Mouse (Mus musculus): Measurements from ENCODE around the gene St6galnac4. TPM values are rescaled to one million over a fixed set of nuclear protein-coding genes. Genes with fewer than 3 reads are reported as not detected.

The St6galnac4 gene
- total RNA-seq (2021) = 10 to 100 TPM; 40.6 TPM
- long read RNA-seq, experiment 1, transcript St6galnac4-204 (5 exons, 2,826 nt) = major isoform, 31 of 59 reads
- long read RNA-seq, experiment 1, transcript St6galnac4-201 (6 exons, 3,626 nt) = minor isoform, 11 of 59 reads
- long read RNA-seq, experiment 1, partial matches to known transcripts = 5 of 59 reads
- long read RNA-seq, experiment 1, other reads (novel, unspliced or antisense) = 11 of 59 reads
- long read RNA-seq, experiment 2, transcript St6galnac4-201 (6 exons, 3,626 nt) = minor isoform, 13 of 54 reads
- long read RNA-seq, experiment 2, transcript St6galnac4-204 (5 exons, 2,826 nt) = major isoform, 28 of 54 reads
- long read RNA-seq, experiment 2, partial matches to known transcripts = 1 of 54 reads
- long read RNA-seq, experiment 2, other reads (novel, unspliced or antisense) = 12 of 54 reads

GRCm38 (mm10) chr2:32586871-32587351, at the start of gene St6galnac4:
Gene St6galnac4, plus strand, starts transcription at chr2:32587095.
- DNase-seq (ENCODE audit: low spot score in 2 of 2) = peak; percentile 86 to 91

DNA sequence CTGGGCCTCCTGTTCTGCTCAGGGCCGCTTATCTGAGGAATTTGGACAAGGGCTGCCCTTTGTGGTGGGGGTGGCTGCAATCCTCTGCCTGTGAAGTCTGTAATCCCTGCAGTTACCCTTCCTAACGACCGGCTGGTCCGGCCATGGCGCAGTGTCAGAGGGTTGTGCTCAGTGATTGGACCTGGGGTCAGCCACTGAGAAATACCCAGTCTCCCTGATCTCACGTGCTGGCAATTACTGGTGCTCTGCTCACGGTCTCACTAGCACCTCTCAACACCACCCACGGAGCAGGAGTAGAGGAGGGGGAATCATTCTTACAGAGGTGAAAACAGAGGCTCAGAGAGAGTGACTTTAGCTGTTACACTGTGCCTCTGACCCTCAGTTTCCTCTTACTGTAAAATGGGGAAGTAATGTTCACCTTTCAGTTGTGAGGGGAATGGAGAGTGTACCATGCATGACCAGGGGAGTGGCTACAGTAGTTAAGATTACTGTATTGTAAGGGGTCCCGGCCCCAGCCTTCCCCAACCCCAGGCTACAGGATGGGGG, 49.5 kb upstream of the St6galnac4 start:
- no peak for DNase-seq (ENCODE audit: low spot score in 2 of 2)

DNA sequence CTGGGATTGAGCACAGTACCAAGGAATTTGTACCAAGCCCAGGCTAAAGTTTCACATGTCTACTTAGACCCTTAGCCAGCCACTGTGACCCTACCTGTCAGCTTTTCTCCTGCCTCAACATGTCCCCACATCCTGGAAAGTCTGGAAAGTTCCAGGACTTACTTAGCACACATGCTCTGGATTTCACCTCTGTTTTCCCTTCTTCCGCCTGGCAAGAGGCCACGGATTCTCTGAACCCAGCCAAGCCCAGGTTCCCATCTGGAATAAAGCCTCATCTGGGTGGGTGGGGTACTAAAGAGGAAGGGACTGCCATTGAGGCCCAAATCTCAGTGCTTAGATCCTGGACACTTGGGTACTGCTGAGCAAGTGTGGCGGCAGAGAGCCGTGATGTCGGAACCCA, 49.0 kb upstream of the St6galnac4 start:
- no peak for DNase-seq (ENCODE audit: low spot score in 2 of 2)

GRCm38 (mm10) chr2:32538461-32538860, 48.4 kb upstream of the St6galnac4 start:
- DNase-seq (ENCODE audit: low spot score in 2 of 2) = no peak

DNA sequence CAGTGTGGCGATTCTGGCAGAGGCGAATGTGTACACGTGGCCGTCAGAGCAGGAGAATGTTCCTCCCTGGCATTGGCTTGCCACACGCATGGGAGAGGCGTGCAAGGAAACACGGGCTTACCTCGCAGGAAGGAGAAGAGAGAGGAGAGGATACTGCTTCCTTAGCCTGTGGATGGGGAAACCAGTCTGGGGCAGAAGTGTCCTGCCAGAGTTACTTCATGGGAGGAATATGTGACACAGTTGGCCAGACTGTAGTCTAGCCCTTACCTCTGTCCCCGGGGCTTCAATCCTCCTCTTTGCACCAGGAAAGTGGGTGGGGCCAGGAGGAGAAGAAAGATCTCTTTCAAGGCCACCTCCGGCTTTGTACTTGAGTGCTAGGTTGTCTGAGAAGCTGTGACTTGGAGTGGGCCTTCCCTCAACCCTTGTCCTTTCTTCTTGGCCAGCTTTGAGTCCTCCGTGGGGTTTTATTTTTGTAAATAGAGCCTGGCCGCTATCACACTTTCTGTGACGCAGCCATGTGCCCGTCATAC, 47.4 kb upstream of the St6galnac4 start:
- DNase-seq (ENCODE audit: low spot score in 2 of 2) = no peak

- no peak for DNase-seq (ENCODE audit: low spot score in 2 of 2)
These were observed 45.5 kb upstream of the St6galnac4 start for GRCm38 (mm10) chr2:32541333-32541908.

DNA sequence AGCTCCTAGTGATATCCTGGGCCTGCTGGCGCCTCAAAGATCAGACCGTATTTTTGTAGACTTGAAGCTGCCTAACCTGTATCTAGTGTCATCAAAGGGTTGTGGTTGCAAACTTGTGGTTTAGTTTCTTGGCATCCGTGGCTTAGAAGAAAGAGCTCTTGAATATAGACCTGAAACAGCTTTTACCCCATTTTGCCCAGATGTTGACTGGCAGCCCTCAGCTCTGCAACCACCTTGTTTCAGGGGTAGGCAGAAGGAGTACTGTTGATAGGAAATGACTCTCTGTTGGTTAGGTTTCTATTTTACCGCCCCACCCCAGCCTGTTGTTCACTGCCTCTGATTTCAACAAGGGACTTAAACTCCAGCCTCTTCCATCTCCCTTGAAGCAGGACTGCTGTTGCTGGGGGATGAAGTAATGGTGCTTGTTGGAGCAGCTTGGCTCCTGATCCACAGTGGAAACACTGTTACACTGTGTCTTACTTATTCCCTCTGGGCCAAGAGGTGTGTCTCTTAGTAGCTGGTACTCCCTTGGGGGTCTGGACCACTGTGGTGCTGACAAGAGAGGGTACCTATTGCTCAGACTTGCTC, 44.8 kb upstream of the St6galnac4 start:
- DNase-seq (ENCODE audit: low spot score in 2 of 2) = no peak

- DNase-seq (ENCODE audit: low spot score in 2 of 2) = no peak
These were observed 43.9 kb upstream of the St6galnac4 start for GRCm38 (mm10) chr2:32543031-32543449.

- no peak for DNase-seq (ENCODE audit: low spot score in 2 of 2)
These were observed 39.9 kb upstream of the St6galnac4 start for GRCm38 (mm10) chr2:32546951-32547350.

GRCm38 (mm10) chr2:32547380-32547779, 39.5 kb upstream of the St6galnac4 start:
- no peak for DNase-seq (ENCODE audit: low spot score in 2 of 2)

GRCm38 (mm10) chr2:32547964-32548739, 38.7 kb upstream of the St6galnac4 start:
- DNase-seq (ENCODE audit: low spot score in 2 of 2) = no peak

DNA sequence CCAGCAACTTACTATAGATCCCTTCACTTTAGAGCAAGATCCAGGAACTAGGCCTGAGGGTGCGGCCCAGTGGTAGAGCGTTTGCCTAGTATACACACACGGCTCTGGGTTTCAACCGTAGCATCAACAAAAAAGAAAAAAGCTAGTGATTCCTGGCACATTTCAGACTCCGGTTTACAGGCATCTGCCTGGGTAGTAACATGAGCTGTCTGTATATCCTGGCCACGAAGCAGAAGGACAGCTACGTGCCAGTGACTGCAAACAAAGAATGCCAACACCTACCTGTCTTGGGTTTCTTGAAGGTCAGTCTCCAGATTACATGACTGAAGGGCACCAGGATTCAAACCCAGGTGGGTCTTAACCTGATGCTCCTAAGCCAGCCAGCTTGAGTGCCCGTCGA, 37.7 kb upstream of the St6galnac4 start:
- DNase-seq (ENCODE audit: low spot score in 2 of 2) = no peak

DNA sequence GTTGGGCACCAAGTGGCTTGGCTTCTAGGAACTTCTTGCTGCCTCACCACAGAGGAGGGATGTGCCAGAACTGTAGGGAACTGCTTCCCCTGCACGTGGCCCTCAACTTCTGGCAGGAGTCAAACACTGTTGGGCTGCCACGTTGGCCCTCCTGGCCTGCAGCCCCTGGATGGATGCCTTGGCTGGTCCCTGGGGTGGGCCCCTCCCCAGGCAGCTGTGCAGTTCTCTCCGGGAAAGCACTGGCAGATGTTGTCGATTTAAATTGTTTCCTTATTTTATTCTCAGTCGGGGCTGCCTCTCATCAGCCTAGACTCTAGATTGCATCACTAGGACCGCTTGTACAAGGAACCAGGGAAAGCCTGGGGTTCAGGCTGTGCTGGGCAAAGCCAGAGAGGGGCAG, 37.1 kb upstream of the St6galnac4 start:
- DNase-seq (ENCODE audit: low spot score in 2 of 2) = no peak

DNA sequence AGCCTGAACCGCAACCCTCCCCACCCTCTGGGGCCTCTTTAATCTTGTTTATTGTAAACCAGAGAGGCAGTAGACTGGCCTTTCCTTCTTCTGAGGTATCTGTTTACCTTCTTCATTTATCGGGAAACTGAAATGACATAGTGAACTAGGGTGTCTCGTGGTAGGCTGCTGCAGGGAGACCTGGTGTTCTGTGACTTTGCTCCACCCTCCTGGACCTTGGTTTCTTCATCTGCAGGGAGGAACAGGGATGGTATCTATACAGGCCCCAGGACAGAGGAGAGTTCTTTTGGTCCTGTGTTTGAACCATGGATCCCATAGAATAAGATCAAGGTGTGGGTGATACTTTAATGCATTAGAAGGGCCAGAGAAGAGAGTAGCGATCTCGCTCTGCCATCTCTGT, 35.7 kb upstream of the St6galnac4 start:
- DNase-seq (ENCODE audit: low spot score in 2 of 2) = no peak

DNA sequence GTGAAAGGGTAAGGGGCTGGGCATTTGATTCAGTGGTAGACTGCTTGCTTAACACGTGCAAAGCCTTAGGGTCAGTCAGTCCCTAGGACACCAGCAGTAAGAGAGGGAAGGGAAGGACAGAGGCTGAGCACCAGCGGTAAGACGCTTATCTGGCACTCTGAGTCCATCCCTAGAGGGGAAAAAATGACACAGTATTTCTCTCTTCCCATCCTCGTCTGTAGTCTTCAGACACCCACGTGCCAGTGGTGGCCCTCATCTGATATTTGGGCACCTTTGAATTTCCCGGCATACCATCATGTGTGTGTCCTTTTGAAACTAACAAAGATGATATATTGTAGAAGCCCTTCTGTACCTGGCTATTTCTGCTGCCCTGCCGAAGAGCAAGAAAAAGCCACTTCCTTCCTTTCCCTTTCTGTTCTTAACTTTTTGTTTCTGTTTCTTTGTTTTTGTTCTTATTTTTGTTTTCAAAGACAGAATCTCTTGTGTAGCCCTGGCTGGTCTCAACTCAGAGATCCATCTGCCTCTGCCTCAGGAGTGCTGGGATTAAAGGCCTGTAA, 33.2 kb upstream of the St6galnac4 start:
- no peak for DNase-seq (ENCODE audit: low spot score in 2 of 2)

DNA sequence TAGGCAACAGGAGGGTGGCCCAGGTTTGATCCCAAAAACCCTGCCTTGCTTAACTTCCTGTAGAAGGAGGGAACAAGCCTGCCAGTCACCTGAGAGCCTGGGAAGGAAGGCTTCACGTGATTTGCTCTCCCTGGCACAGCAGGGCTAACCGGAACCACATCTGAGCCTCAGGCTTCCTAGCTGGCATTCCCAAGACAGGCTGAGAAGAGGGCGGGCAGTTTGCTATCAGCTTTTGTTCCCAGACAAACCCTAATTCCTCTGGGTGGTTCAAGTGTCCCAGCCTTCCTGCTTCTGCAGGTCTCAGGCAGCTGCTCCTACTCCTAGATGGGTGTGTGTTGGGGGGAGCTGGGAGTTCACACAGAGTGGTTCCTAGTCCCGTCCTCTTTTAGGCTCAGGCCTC, 31.4 kb upstream of the St6galnac4 start:
- no peak for DNase-seq (ENCODE audit: low spot score in 2 of 2)

DNA sequence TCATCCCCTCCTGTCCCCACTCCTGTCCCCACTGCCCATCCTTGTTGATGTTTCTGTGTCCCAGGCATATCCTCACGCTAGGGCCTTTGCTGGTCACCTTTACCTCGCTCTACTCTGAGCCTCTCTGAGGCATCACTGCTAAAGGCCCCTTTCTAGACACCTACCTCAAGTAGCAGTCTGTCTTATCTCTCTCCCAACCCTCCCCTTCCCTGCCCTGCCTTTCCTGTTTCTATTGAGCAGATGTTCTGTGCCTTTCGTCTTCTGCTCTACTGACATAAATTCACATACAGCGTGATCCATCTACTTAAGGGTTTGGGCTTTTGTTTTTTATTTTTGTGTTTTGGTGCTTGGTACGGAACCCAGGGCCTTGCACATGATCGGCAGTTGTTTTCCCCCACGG, 30.9 kb upstream of the St6galnac4 start:
- no peak for DNase-seq (ENCODE audit: low spot score in 2 of 2)

- DNase-seq (ENCODE audit: low spot score in 2 of 2) = no peak
These were observed 27.3 kb upstream of the St6galnac4 start for GRCm38 (mm10) chr2:32559570-32559969.

DNA sequence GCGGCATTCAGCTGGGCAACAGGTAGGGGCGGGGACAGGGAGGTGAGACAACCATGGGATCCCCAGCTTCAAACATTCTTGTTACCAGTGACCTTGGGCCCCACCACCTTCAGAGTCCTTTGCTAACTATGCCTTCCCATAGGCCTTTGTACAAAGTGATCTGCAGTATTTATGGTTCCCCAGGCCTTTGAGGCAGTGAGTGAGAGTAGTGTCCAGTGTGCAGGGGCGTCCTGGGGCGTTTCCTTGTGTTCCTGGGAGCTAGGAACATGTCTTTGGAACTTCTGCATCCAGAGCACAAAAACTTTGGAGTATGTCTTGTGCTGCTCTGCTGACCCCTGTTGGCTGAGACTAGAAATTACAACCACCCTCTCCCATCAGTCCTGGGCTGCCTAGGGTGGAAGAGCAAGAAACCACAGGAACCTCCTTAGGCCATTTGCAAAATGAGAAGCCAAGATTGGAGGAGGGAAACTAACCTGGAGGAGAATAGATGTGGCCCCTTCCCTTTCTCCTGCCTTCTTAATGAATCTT, 20.3 kb upstream of the St6galnac4 start:
- peak; percentile 68 to 75 for DNase-seq (ENCODE audit: low spot score in 2 of 2)

DNA sequence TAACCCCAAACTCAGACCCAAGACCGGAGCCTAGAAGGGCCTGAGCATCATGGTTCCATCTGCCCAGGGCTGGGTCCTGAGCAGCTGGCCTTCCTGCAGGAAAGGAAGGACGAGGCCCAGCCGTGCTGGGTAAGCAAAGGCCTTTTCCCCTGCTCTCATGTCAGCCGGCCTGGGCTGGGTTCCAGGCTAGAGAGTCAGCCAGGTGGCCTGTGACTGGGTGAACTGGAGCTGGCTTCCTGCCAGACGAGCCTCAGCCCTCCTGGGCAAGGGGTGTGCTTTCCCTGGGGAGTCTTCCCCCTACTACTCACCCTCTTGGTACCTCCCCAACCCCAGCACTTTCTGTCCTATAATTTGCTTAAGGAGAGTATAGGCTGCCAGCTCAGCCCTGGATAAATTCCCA, 18.7 kb upstream of the St6galnac4 start:
- DNase-seq (ENCODE audit: low spot score in 2 of 2) = no peak
